Comparison of ENCODE assay signal across 23 mouse cellular contexts in genomic region chr13:45796286-45796685, GRCm38 (mm10).
DNase-seq lines count a peak whose midpoint lies in the region; ATAC-seq and TF ChIP-seq lines count a peak whose summit lies in the region.
"Had no signal": no experiment of that assay in that cellular context is flagged by ENCODE, and none has a peak within 500 bp of the region (broad histone marks: within the 10 kb centered on the region; RNA-seq: fewer than 3 reads in every experiment).

No protein-coding gene starts in this region.

- 89% methylated on average over 6 of the region's 6 CpGs for WGBS in heart, embryonic 12.5 days
- 36% methylated on average over 6 of the region's 6 CpGs for WGBS in kidney, postnatal 0 days
- WGBS in liver, embryonic 12.5 days (ENCODE audit: insufficient replicate concordance), result 71% methylated on average over 6 of the region's 6 CpGs

- H3K27me3 ChIP-seq in heart, embryonic 12.5 days (replicated peaks), result no peaks in the 10 kb centered on the region
- no peaks in the 10 kb centered on the region for H3K27me3 ChIP-seq in kidney, postnatal 0 days (ENCODE audit: insufficient read depth, low read length)
- H3K27me3 ChIP-seq in liver, embryonic 12.5 days (replicated peaks), result no peaks in the 10 kb centered on the region
- H3K27me3 ChIP-seq: forebrain, embryonic 15.5 days; hindbrain, embryonic 12.5 days; limb, embryonic 12.5 days; liver, embryonic 13.5 days; megakaryocyte, embryonic 14.5 days had no signal

- TF ChIP-seq CTCF in kidney, postnatal 0 days (IDR thresholded peaks at IDR 0.05; ENCODE audit: low read depth), result no peak

- ATAC-seq in heart, embryonic 12.5 days (ENCODE audit: insufficient number of reproducible peaks, low FRiP score), result no peak
- ATAC-seq in kidney, postnatal 0 days (replicated peaks; ENCODE audit: low FRiP score, low read depth), result no peak
- ATAC-seq in megakaryocyte-erythroid progenitor cell, adult 5-6 weeks (replicated peaks; ENCODE audit: low FRiP score, low TSS enrichment, poor library complexity, severe bottlenecking), result no peak
- ATAC-seq in liver, embryonic 12.5 days, result no peak
- ATAC-seq: forebrain, embryonic 15.5 days; intestine, postnatal 0 days had no signal

- H3K4me2 ChIP-seq in heart, embryonic 12.5 days, result no peak overlapping the region
- H3K4me2 ChIP-seq in kidney, postnatal 0 days (ENCODE audit: low read length), result no peak overlapping the region
- H3K4me2 ChIP-seq in liver, embryonic 12.5 days, result no peak overlapping the region
- H3K4me2 ChIP-seq: forebrain, embryonic 15.5 days; hindbrain, embryonic 12.5 days; limb, embryonic 12.5 days; liver, embryonic 13.5 days had no signal

- no peak overlapping the region for H3K27ac ChIP-seq in heart, embryonic 12.5 days (ENCODE audit: poor library complexity, severe bottlenecking)
- H3K27ac ChIP-seq in kidney, postnatal 0 days, result peak overlapping the region; percentile 52; the same call in 1 of the 2 replicates
- peak overlapping the region; percentile 75 for H3K27ac ChIP-seq in brown adipose tissue, adult 24 weeks (replicated peaks; ENCODE audit: low read depth, low read length)
- no peak overlapping the region for H3K27ac ChIP-seq in liver, embryonic 12.5 days
- H3K27ac ChIP-seq: forebrain, embryonic 15.5 days; hindbrain, embryonic 12.5 days; layer of hippocampus, adult 2 months; limb, embryonic 12.5 days; liver, embryonic 13.5 days had no signal

- H3K36me3 ChIP-seq in heart, embryonic 12.5 days, result peaks cover 29% of the 10 kb centered on the region
- peaks cover 11% of the 10 kb centered on the region for H3K36me3 ChIP-seq in kidney, postnatal 0 days (ENCODE audit: insufficient read depth, low read length)
- H3K36me3 ChIP-seq in liver, embryonic 12.5 days, result peaks cover 11% of the 10 kb centered on the region; the same call in 1 of the 2 replicates

- 0 out of 2 replicates have a peak, but pooled peaks cover 4% of the 10 kb centered on the region for H3K4me1 ChIP-seq in heart, embryonic 12.5 days (replicated peaks)
- no peaks in the 10 kb centered on the region; the same call in 1 of the 2 replicates for H3K4me1 ChIP-seq in kidney, postnatal 0 days (replicated peaks; ENCODE audit: insufficient read depth, low read length)
- H3K4me1 ChIP-seq in brown adipose tissue, adult 24 weeks (ENCODE audit: control insufficient read depth, insufficient read depth, insufficient read length, low read length), result peaks cover 17% of the 10 kb centered on the region
- no peaks in the 10 kb centered on the region for H3K4me1 ChIP-seq in liver, embryonic 12.5 days
- H3K4me1 ChIP-seq: forebrain, embryonic 15.5 days; hindbrain, embryonic 12.5 days; limb, embryonic 12.5 days; liver, embryonic 13.5 days had no signal

- H3K9ac ChIP-seq in heart, embryonic 12.5 days, result no peak overlapping the region
- H3K9ac ChIP-seq in kidney, postnatal 0 days (ENCODE audit: low read depth, low read length), result no peak overlapping the region
- H3K9ac ChIP-seq in liver, embryonic 12.5 days, result no peak overlapping the region
- H3K9ac ChIP-seq: forebrain, embryonic 15.5 days; hindbrain, embryonic 12.5 days; limb, embryonic 12.5 days; liver, embryonic 13.5 days had no signal

- DNase-seq in heart, adult 11 months, result peak; percentile 85
- peak; percentile 61 for DNase-seq in kidney, postnatal 0 days (ENCODE audit: low spot score)
- DNase-seq in kidney, postnatal 10 days, result no peak
- DNase-seq: cerebellum, adult 8-10 months; gastrocnemius, postnatal 25 days; heart, postnatal 14 days; kidney, postnatal 14 days; liver, embryonic 13.5 days; lung, adult 2 months; lung, postnatal 36 days; midbrain, embryonic 14.5 days; right cerebral cortex, postnatal 14 days; thymus, postnatal 14 days had no signal

- H3K9me3 ChIP-seq in heart, embryonic 12.5 days (replicated peaks), result no peaks in the 10 kb centered on the region
- H3K9me3 ChIP-seq in kidney, postnatal 0 days (replicated peaks; ENCODE audit: low read length), result no peaks in the 10 kb centered on the region
- no peaks in the 10 kb centered on the region for H3K9me3 ChIP-seq in liver, embryonic 12.5 days (replicated peaks)
- H3K9me3 ChIP-seq: forebrain, embryonic 15.5 days; hindbrain, embryonic 12.5 days; limb, embryonic 12.5 days; liver, embryonic 13.5 days; megakaryocyte, embryonic 14.5 days had no signal

- no peak overlapping the region for H3K4me3 ChIP-seq in heart, embryonic 12.5 days
- no peak overlapping the region for H3K4me3 ChIP-seq in kidney, postnatal 0 days (replicated peaks; ENCODE audit: low read depth, low read length)
- H3K4me3 ChIP-seq in brown adipose tissue, adult 24 weeks (ENCODE audit: insufficient read depth, low read depth, low read length), result no peak overlapping the region
- H3K4me3 ChIP-seq in liver, embryonic 12.5 days, result no peak overlapping the region
- H3K4me3 ChIP-seq: forebrain, embryonic 15.5 days; hindbrain, embryonic 12.5 days; layer of hippocampus, adult 2 months; limb, embryonic 12.5 days; liver, embryonic 13.5 days; megakaryocyte, embryonic 14.5 days had no signal

Comparison
In these comparisons a context has a peak if more than half of its experiments do, and no peak if none do; other contexts are left out.
1. H3K27ac ChIP-seq: peak in kidney, postnatal 0 days (single experiment) and brown adipose tissue, adult 24 weeks (single experiment); none in heart, embryonic 12.5 days (single experiment) and liver, embryonic 12.5 days (single experiment).